Mouse (Mus musculus) intestine, embryonic 14.5 days (tissue): ENCODE results near the gene Hpcal4. TPM values are rescaled to one million over a fixed set of nuclear protein-coding genes. Genes with fewer than 3 reads are reported as not detected.

Source experiments
- ATAC-seq: fragments of 200-750 bp; cut with Nextera tagmentation; replicated peaks from 2 replicates; pipeline ENCODE4 v1.8.0; 2017; ENCODE audit warnings: low read depth, moderate number of reproducible peaks, moderate TSS enrichment, moderate library complexity; ENCODE audit not compliant: low FRiP score, low TSS enrichment
- DNase-seq: peaks from one replicate; pipeline ENCODE4 v3.0.0-alpha.2; 2018; ENCODE audit warnings: low spot score
- H3K27ac ChIP-seq: fragments of 300-500 bp; sonication (generic); 2 replicates; pipeline ENCODE4 v1.5.1; 2014; ENCODE audit warnings: low read depth, mild to moderate bottlenecking, control low read depth
- H3K27me3 ChIP-seq: fragments of 300-500 bp; sonication (generic); replicated peaks from 2 replicates; pipeline ENCODE4 v1.6.1; 2014; ENCODE audit warnings: low read length, control low read depth; ENCODE audit not compliant: control insufficient read depth, insufficient read depth
- H3K36me3 ChIP-seq: fragments of 300-500 bp; sonication (generic); 2 replicates; pipeline ENCODE4 v1.6.1; 2014; ENCODE audit warnings: low read length, control low read depth; ENCODE audit not compliant: control insufficient read depth, insufficient read depth
- H3K4me1 ChIP-seq: fragments of 300-500 bp; sonication (generic); replicated peaks from 2 replicates; pipeline ENCODE4 v1.6.1; 2014; ENCODE audit warnings: low read length, control low read depth, mixed read lengths; ENCODE audit not compliant: control insufficient read depth, insufficient read depth
- H3K4me2 ChIP-seq: fragments of 300-500 bp; sonication (generic); 2 replicates; pipeline ENCODE4 v1.6.1; 2014; ENCODE audit warnings: low read length
- H3K4me3 ChIP-seq: fragments of 300-500 bp; sonication (generic); 2 replicates; pipeline ENCODE4 v1.5.1; 2014; ENCODE audit warnings: low read depth, low read length, control low read depth, mixed read lengths
- H3K9ac ChIP-seq: fragments of 300-500 bp; sonication (generic); 2 replicates; pipeline ENCODE4 v1.6.1; 2014; ENCODE audit warnings: mild to moderate bottlenecking, low read length
- H3K9me3 ChIP-seq: fragments of 300-500 bp; sonication (generic); 2 replicates; pipeline ENCODE4 v1.6.1; 2016; ENCODE audit warnings: low read length, control low read depth; ENCODE audit not compliant: control insufficient read depth
- WGBS: fragments of 180-500 bp; shearing (Covaris S2); extraction: QIAGEN DNeasy Blood & Tissue Kit; methylation state at CpG from one replicate; pipeline ENCODE4 v1.1.7; 2014; 5-methylcytosine and 5-hydroxymethylcytosine counted together
- polyA plus RNA-seq: library from polyadenylated mRNA; unstranded; fragments of >200 nt; fragmentation: Nextera tagmentation; extraction: Ambion mirVana; gene quantifications from 2 replicates; pipeline ENCODE4 v1.2.1, GENCODE M21; 2014

The Hpcal4 gene
- polyA plus RNA-seq, 1 experiment from 2014 or later, result 7.5 TPM

GRCm38 (mm10) chr4:123192336-123192735 is 9.3 kb downstream of the Hpcal4 start:
- no peak for ATAC-seq
- no peak overlapping the region for H3K4me2 ChIP-seq
- WGBS, result 80% methylated on average over 11 of the region's 11 CpGs

GRCm38 (mm10) chr4:123193791-123194190 is 10.8 kb downstream of the Hpcal4 start:
- ATAC-seq, result no peak
- WGBS, result 90% methylated on average over 11 of the region's 11 CpGs
- H3K4me1 ChIP-seq, result no peaks in the 10 kb centered on the region
- H3K9ac ChIP-seq, result no peak overlapping the region
- H3K9me3 ChIP-seq, result no peaks in the 10 kb centered on the region
- no peaks in the 10 kb centered on the region; the same call in 1 of the 2 replicates for H3K27me3 ChIP-seq
- no peaks in the 10 kb centered on the region for H3K36me3 ChIP-seq
- no peak overlapping the region for H3K27ac ChIP-seq
- H3K4me2 ChIP-seq, result no peak overlapping the region
- no peak overlapping the region for H3K4me3 ChIP-seq
- DNase-seq, result no peak

More at GRCm38 (mm10) chr4:123192336-123192735, 9.3 kb downstream of the Hpcal4 start:
- Histone ChIP-seq H3K9me3 (no peaks in the 10 kb centered on the region), H3K27ac (no peak overlapping the region), H3K9ac (no peak overlapping the region), H3K4me3 (no peak overlapping the region), H3K36me3 (no peaks in the 10 kb centered on the region), H3K27me3 (no peaks in the 10 kb centered on the region; the same call in 1 of the 2 replicates), H3K4me1 (no peaks in the 10 kb centered on the region)
- DNase-seq, result no peak

GRCm38 (mm10) chr4:123196695-123197094 is 13.7 kb downstream of the Hpcal4 start:
- DNase-seq (no peak), ATAC-seq (no peak)
- Histone ChIP-seq H3K4me2 (no peak overlapping the region), H3K27me3 (peaks cover 9% of the 10 kb centered on the region), H3K36me3 (no peaks in the 10 kb centered on the region), H3K27ac (no peak overlapping the region), H3K9ac (no peak overlapping the region), H3K4me3 (no peak overlapping the region), H3K4me1 (0 out of 2 replicates have a peak, but pooled peaks cover 4% of the 10 kb centered on the region), H3K9me3 (no peaks in the 10 kb centered on the region)
- 62% methylated on average over 6 of the region's 6 CpGs for WGBS

- DNase-seq, result peak; percentile 85
- Histone ChIP-seq H3K4me1 (0 out of 2 replicates have a peak, but pooled peaks cover 7% of the 10 kb centered on the region), H3K9me3 (no peaks in the 10 kb centered on the region), H3K4me2 (peak overlapping the region; percentile 64), H3K9ac (no peak overlapping the region), H3K36me3 (no peaks in the 10 kb centered on the region), H3K27me3 (peaks cover 23% of the 10 kb centered on the region), H3K4me3 (peak overlapping the region; percentile 39), H3K27ac (no peak overlapping the region)
- ATAC-seq, result peak; percentile 63; the same call in 1 of the 2 replicates
- WGBS, result 2% methylated on average over 15 of the region's 15 CpGs
Measured at GRCm38 (mm10) chr4:123200771-123201185, 17.8 kb downstream of the Hpcal4 start.

GRCm38 (mm10) chr4:123201186-123202093 is 18.4 kb downstream of the Hpcal4 start, which contains the start of gene Nt5c1a:
Gene Nt5c1a (plus strand): TSS chr4:123201504.
- H3K4me2 ChIP-seq, result peak within 1 kb of the TSS; percentile 64
- H3K36me3 ChIP-seq, result no peaks in the 10 kb centered on the region
- DNase-seq (peak; percentile 67), ATAC-seq (peak; percentile 48; the same call in 1 of the 2 replicates)
- 2% methylated on average over 54 of the region's 58 CpGs for WGBS
- no peaks in the 10 kb centered on the region for H3K9me3 ChIP-seq
- H3K27me3 ChIP-seq, result peaks cover 23% of the 10 kb centered on the region
- H3K4me3 ChIP-seq, result peak within 1 kb of the TSS; percentile 39
- H3K9ac ChIP-seq, result no peak within 1 kb of the TSS
- 0 out of 2 replicates have a peak, but pooled peaks cover 7% of the 10 kb centered on the region for H3K4me1 ChIP-seq
- no peak within 1 kb of the TSS for H3K27ac ChIP-seq

- DNase-seq, result no peak
Measured at GRCm38 (mm10) chr4:123202094-123202420, 19.0 kb downstream of the Hpcal4 start.

GRCm38 (mm10) chr4:123207337-123207736 is 24.3 kb downstream of the Hpcal4 start:
- peaks cover 8% of the 10 kb centered on the region for H3K27me3 ChIP-seq
- H3K4me1 ChIP-seq, result no peaks in the 10 kb centered on the region
- no peak overlapping the region for H3K4me3 ChIP-seq
- no peaks in the 10 kb centered on the region for H3K36me3 ChIP-seq
- H3K9ac ChIP-seq, result no peak overlapping the region
- DNase-seq, result no peak
- no peak for ATAC-seq
- WGBS, result 83% methylated on average over 5 of the region's 5 CpGs
- no peak overlapping the region for H3K27ac ChIP-seq
- no peaks in the 10 kb centered on the region for H3K9me3 ChIP-seq
- no peak overlapping the region for H3K4me2 ChIP-seq

More at GRCm38 (mm10) chr4:123202094-123202420, 19.0 kb downstream of the Hpcal4 start:
- H3K9me3 ChIP-seq, result no peaks in the 10 kb centered on the region
- 16% methylated on average over 8 of the region's 8 CpGs for WGBS
- 0 out of 2 replicates have a peak, but pooled peaks cover 7% of the 10 kb centered on the region for H3K4me1 ChIP-seq
- no peak overlapping the region for H3K9ac ChIP-seq
- H3K4me2 ChIP-seq, result peak overlapping the region; percentile 64; the same call in 1 of the 2 replicates
- no peaks in the 10 kb centered on the region for H3K36me3 ChIP-seq
- peaks cover 23% of the 10 kb centered on the region for H3K27me3 ChIP-seq
- H3K4me3 ChIP-seq, result no peak overlapping the region
- no peak overlapping the region for H3K27ac ChIP-seq
- ATAC-seq, result no peak

- H3K27me3 ChIP-seq, result no peaks in the 10 kb centered on the region
- no peak overlapping the region for H3K9ac ChIP-seq
- H3K4me1 ChIP-seq, result no peaks in the 10 kb centered on the region; the same call in 1 of the 2 replicates
- H3K4me3 ChIP-seq, result no peak overlapping the region
- H3K9me3 ChIP-seq, result no peaks in the 10 kb centered on the region
- H3K27ac ChIP-seq, result no peak overlapping the region
- 69% methylated on average over 8 of the region's 8 CpGs for WGBS
- H3K36me3 ChIP-seq, result no peaks in the 10 kb centered on the region
- no peak for DNase-seq
- ATAC-seq, result no peak
- H3K4me2 ChIP-seq, result no peak overlapping the region
Measured at GRCm38 (mm10) chr4:123210996-123211395, 28.0 kb downstream of the Hpcal4 start.
